Mouse (Mus musculus) heart, embryonic 14.5 days (tissue): ENCODE measurements around the gene Tdrd1. TPM values are rescaled to one million over a fixed set of nuclear protein-coding genes. Genes with fewer than 3 reads are reported as not detected.

Experiments
- ATAC-seq: fragments of 200-750 bp; cut with Nextera tagmentation; 2 replicates; pipeline ENCODE4 v1.8.0; 2017; ENCODE audit warnings: low read depth, moderate TSS enrichment; ENCODE audit not compliant: insufficient number of reproducible peaks, insufficient read depth, low FRiP score
- H3K27ac ChIP-seq, 2 experiments: fragments of 200-500 bp in 1 of 2; fragments of 300-500 bp in 1 of 2; sonication (generic) in 1 of 2; replicated peaks in 1 of 2; 2 replicates each; pipeline ENCODE4 v1.5.1; 2012 to 2014; ENCODE audit warnings: low read depth in 2 of 2, low read length in 2 of 2, control low read depth in 1 of 2, mild to moderate bottlenecking in 1 of 2, mixed read lengths in 1 of 2; ENCODE audit not compliant: control insufficient read depth in 1 of 2, insufficient read depth in 1 of 2
- H3K27me3 ChIP-seq: fragments of 300-500 bp; sonication (generic); 2 replicates; pipeline ENCODE4 v1.6.1; 2014; ENCODE audit warnings: mild to moderate bottlenecking, low read length, control low read depth; ENCODE audit not compliant: control insufficient read depth, insufficient read depth
- H3K36me3 ChIP-seq: fragments of 300-500 bp; sonication (generic); 2 replicates; pipeline ENCODE4 v1.6.1; 2014; ENCODE audit warnings: mild to moderate bottlenecking, control low read depth, low read length, mixed read lengths; ENCODE audit not compliant: control insufficient read depth, insufficient read depth
- H3K4me1 ChIP-seq, 2 experiments: fragments of 200-500 bp in 1 of 2; fragments of 300-500 bp in 1 of 2; sonication (generic) in 1 of 2; 2 replicates each; pipeline ENCODE4 v1.6.1; 2012 to 2014; ENCODE audit warnings: low read length in 2 of 2, control low read depth in 1 of 2, mixed read lengths in 1 of 2; ENCODE audit not compliant: control insufficient read depth in 2 of 2, insufficient read depth in 2 of 2
- H3K4me2 ChIP-seq: fragments of 300-500 bp; sonication (generic); 2 replicates; pipeline ENCODE4 v1.6.1; 2014; ENCODE audit warnings: mild to moderate bottlenecking, low read length
- H3K4me3 ChIP-seq, 2 experiments: fragments of 200-500 bp in 1 of 2; fragments of 300-500 bp in 1 of 2; sonication (generic) in 1 of 2; 2 replicates each; pipeline ENCODE4 v1.5.1; 2012 to 2014; ENCODE audit warnings: low read length in 2 of 2, mild to moderate bottlenecking in 2 of 2, control low read depth in 1 of 2, low read depth in 1 of 2, moderate library complexity in 1 of 2; ENCODE audit not compliant: control insufficient read depth in 1 of 2, insufficient read depth in 1 of 2
- H3K9ac ChIP-seq: fragments of 300-500 bp; sonication (generic); 2 replicates; pipeline ENCODE4 v1.6.1; 2014; ENCODE audit warnings: mild to moderate bottlenecking, low read length
- H3K9me3 ChIP-seq: fragments of 300-500 bp; sonication (generic); 2 replicates; pipeline ENCODE4 v1.6.1; 2016; ENCODE audit warnings: low read length, control low read depth; ENCODE audit not compliant: control insufficient read depth
- WGBS: fragments of 180-500 bp; shearing (Covaris S2); extraction: QIAGEN DNeasy Blood & Tissue Kit; methylation state at CpG from one replicate; pipeline ENCODE4 v1.1.7; 2014; 5-methylcytosine and 5-hydroxymethylcytosine counted together
- polyA plus RNA-seq: library from polyadenylated mRNA; unstranded; fragments of >200 nt; fragmentation: Nextera tagmentation; extraction: Ambion mirVana; gene quantifications from 2 replicates; pipeline ENCODE4 v1.2.1, GENCODE M21; 2014

The Tdrd1 gene
- polyA plus RNA-seq, 1 experiment from 2014 or later, result 0.47 TPM

- 40% methylated on average over 9 of the region's 9 CpGs for WGBS
- peaks cover 5 to 22% of the 10 kb centered on the region in 2 experiments for H3K4me1 ChIP-seq
- no peaks in the 10 kb centered on the region for H3K9me3 ChIP-seq
- no peak overlapping the region for H3K9ac ChIP-seq
- no peak for ATAC-seq
- no peak overlapping the region for H3K4me2 ChIP-seq
- H3K36me3 ChIP-seq, result peaks cover 69% of the 10 kb centered on the region
- H3K27ac ChIP-seq, result no peak overlapping the region
- H3K4me3 ChIP-seq, result no peak overlapping the region
- H3K27me3 ChIP-seq, result no peaks in the 10 kb centered on the region
Observed at GRCm38 (mm10) chr19:56811590-56811989, 14.4 kb upstream of the Tdrd1 start.

GRCm38 (mm10) chr19:56813360-56813759, 12.6 kb upstream of the Tdrd1 start:
- Histone ChIP-seq H3K27me3 (no peaks in the 10 kb centered on the region), H3K36me3 (peaks cover 51% of the 10 kb centered on the region), H3K4me2 (no peak overlapping the region), H3K4me3 (no peak overlapping the region), H3K27ac (no peak overlapping the region), H3K4me1 (peaks cover 19 to 39% of the 10 kb centered on the region in 2 experiments), H3K9ac (no peak overlapping the region), H3K9me3 (no peaks in the 10 kb centered on the region)
- 61% methylated on average over 4 of the region's 4 CpGs for WGBS
- no peak for ATAC-seq

GRCm38 (mm10) chr19:56817851-56818526, 8.0 kb upstream of the Tdrd1 start:
- Histone ChIP-seq H3K4me3 (peak overlapping the region in 1 of 2 experiments; percentile 17; a peak in 2 of 4 replicates), H3K27ac (peak overlapping the region; percentile 87 to 93), H3K4me1 (peaks cover 27 to 59% of the 10 kb centered on the region in 2 experiments), H3K9me3 (no peaks in the 10 kb centered on the region), H3K4me2 (peak overlapping the region; percentile 63), H3K9ac (peak overlapping the region; percentile 48), H3K36me3 (peaks cover 14% of the 10 kb centered on the region), H3K27me3 (no peaks in the 10 kb centered on the region)
- 0 out of 2 replicates have a peak, but pooled peaks have one; percentile 20 for ATAC-seq
- WGBS, result 10% methylated on average over 14 of the region's 14 CpGs

DNA sequence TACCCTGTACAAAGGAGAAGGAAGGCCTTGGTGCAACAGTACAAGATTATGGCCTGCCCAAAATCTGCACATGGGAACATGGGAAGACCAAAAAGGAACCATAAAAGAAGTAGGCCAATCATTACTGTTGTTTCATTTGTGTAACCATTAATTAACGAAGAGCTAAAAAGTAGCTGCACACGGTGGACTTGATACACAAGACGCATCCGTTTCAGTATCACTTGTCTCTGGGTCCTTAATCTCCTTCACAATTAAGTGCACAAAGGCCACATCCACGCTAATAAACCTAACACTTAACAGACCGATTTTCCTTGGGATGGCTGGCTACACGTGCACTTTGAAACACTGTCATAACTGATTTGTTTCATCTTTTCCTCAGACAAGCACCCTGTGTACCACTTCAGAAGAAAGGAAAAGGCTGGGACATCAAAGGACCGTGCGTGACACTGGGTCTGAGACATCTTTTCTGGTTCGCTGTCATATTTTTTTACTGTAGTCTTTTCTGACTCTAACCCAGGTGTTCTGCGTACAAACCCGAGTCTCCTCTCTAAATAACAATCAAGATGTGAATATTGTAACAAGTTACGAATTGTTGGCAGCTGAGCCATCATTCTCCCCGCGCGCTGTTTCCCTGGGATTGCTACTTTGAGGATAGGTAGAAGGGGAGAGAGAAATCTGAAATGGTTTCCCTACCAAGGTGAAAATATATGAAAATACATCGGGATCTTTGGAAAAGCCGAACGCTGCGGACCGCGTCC, 4.8 kb upstream of the Tdrd1 start:
- Histone ChIP-seq H3K27ac (peak overlapping the region in 1 of 2 experiments; percentile 84; a peak in 2 of 4 replicates), H3K4me1 (peaks cover 28 to 47% of the 10 kb centered on the region in 2 experiments), H3K9me3 (no peaks in the 10 kb centered on the region), H3K4me3 (peak overlapping the region; percentile 79 to 87), H3K27me3 (0 out of 2 replicates have a peak, but pooled peaks cover 4% of the 10 kb centered on the region), H3K36me3 (no peaks in the 10 kb centered on the region), H3K9ac (peak overlapping the region; percentile 92), H3K4me2 (peak overlapping the region; percentile 76)
- WGBS, result 7% methylated on average over 22 of the region's 22 CpGs
- ATAC-seq, result no peak

DNA sequence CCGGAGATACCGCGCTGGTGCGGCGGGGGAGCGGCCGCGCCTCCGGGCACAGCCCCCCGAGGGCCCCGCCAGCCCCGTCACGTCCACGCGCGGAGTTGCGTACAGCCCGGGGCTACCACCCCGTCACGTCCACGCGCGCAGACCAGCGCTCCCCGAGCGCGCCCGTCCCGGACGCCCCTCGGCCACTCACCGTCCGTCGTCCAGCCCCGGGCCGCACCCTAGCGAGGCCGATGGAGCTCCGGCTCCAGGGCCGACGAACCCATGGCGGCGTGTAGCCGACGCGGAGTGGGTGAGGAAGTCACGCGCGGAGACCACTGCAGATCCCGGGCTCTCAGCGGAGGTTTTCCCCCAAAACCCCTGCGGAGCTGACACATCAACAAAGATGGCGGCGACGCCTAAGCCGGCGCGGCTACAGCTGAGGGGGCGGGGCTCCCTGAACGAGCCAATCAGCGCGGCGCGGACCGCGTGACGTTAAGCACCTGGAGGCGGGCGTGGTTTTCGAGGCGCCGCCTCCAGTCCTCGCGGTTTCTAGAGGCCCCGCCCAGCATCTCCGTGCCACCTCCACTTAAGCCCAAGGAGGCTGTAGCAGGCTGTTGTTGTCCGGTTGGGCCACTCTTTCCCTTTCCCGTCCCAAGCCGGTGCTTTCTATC, 4.1 kb upstream of the Tdrd1 start, which contains the start of gene Ccdc186:
Ccdc186 (minus strand) TSS at position 393 of the 650 bp plus-strand sequence.
- under 1% methylated on average over 78 of the region's 79 CpGs for WGBS
- no peaks in the 10 kb centered on the region for H3K9me3 ChIP-seq
- H3K4me3 ChIP-seq, result peak within 1 kb of the TSS; percentile 79 to 87
- peak; percentile 93 for ATAC-seq
- 0 out of 2 replicates have a peak, but pooled peaks cover 9% of the 10 kb centered on the region for H3K27me3 ChIP-seq
- H3K27ac ChIP-seq, result peak within 1 kb of the TSS; percentile 66 to 84
- peak within 1 kb of the TSS; percentile 92 for H3K9ac ChIP-seq
- H3K36me3 ChIP-seq, result no peaks in the 10 kb centered on the region
- H3K4me2 ChIP-seq, result peak within 1 kb of the TSS; percentile 76
- peaks cover 22 to 40% of the 10 kb centered on the region in 2 experiments for H3K4me1 ChIP-seq

GRCm38 (mm10) chr19:56822448-56822836, 3.6 kb upstream of the Tdrd1 start:
- ATAC-seq, result 0 out of 2 replicates have a peak, but pooled peaks have one; percentile 3
- peak overlapping the region; percentile 79 to 87 for H3K4me3 ChIP-seq
- peaks cover 18 to 34% of the 10 kb centered on the region in 2 experiments for H3K4me1 ChIP-seq
- 0 out of 2 replicates have a peak, but pooled peaks cover 9% of the 10 kb centered on the region for H3K27me3 ChIP-seq
- WGBS, result 23% methylated on average over 10 of the region's 10 CpGs
- H3K9ac ChIP-seq, result peak overlapping the region; percentile 92
- H3K36me3 ChIP-seq, result no peaks in the 10 kb centered on the region
- H3K4me2 ChIP-seq, result peak overlapping the region; percentile 70
- no peaks in the 10 kb centered on the region for H3K9me3 ChIP-seq
- peak overlapping the region in 1 of 2 experiments; percentile 10; a peak in 1 of 4 replicates for H3K27ac ChIP-seq

GRCm38 (mm10) chr19:56828305-56828704, 2.3 kb downstream of the Tdrd1 start:
- Histone ChIP-seq H3K9me3 (no peaks in the 10 kb centered on the region), H3K27me3 (0 out of 2 replicates have a peak, but pooled peaks cover 9% of the 10 kb centered on the region), H3K27ac (no peak overlapping the region), H3K36me3 (no peaks in the 10 kb centered on the region), H3K4me2 (no peak overlapping the region), H3K4me3 (no peak overlapping the region), H3K9ac (no peak overlapping the region), H3K4me1 (peaks cover 0 to 3% of the 10 kb centered on the region in 2 experiments; a peak in 1 of 4 replicates)
- 70% methylated on average over 11 of the region's 11 CpGs for WGBS
- ATAC-seq, result no peak
